Mouse (Mus musculus): Measurements from ENCODE around the gene Gm4491.

DNA sequence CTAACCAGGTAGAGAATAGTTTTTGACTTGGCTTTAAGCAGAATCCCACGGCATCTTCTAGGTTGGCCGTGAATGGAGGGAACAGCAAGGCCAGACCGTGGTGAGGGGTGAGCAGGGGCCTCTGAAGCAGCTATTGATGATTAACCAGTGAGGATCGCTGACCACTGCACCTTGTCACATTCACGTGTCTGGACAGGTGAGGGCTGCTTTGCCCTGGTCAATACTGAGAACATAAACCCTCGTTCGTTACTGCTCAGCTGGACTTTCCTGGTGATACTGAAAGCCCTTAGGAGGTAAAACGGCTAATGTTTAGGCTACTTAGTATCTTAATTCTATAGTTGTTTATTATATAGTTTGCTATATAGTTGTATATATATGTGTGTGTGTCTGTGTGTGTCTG lies 8.6 kb downstream of the Gm4491 start:
- TF ChIP-seq POLR2A (IDR thresholded peaks at IDR 0.05; ENCODE audit: low read depth, low read length), result no peak
- TF ChIP-seq CTCF (IDR thresholded peaks at IDR 0.05; ENCODE audit: extremely low read depth, insufficient read length, insufficient replicate concordance, low read depth, low read length), result no peak
